Mouse (Mus musculus): ENCODE results near the gene Irf6. TPM values are rescaled to one million over a fixed set of nuclear protein-coding genes. Genes with fewer than 3 reads are reported as not detected.

The Irf6 gene
- total RNA-seq, 2 experiments from 2014 or later, result 1.4 to 2.6 TPM

DNA sequence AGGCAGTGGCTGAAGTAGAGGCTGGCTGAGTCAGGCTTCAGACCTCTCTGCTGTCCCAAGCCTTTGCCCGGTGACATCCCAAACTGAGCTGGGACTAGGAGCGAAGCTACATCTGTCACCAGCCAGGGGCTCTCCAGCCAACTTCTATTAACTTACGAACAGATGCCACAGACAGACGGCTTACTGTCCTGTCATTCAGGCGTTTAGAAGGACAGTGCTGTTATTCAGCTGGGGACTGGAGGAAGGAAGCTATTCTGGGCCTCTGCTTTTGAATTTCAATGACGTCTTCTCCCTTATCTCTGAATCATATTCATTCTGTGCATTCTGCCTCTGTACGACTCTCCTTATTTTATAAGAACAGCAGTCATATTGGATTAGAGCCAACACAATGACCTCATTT is 1.8 kb upstream of the Irf6 start:
- intact Hi-C loops (cut with DNase I), result no loop called here
- no peak for DNase-seq

DNA sequence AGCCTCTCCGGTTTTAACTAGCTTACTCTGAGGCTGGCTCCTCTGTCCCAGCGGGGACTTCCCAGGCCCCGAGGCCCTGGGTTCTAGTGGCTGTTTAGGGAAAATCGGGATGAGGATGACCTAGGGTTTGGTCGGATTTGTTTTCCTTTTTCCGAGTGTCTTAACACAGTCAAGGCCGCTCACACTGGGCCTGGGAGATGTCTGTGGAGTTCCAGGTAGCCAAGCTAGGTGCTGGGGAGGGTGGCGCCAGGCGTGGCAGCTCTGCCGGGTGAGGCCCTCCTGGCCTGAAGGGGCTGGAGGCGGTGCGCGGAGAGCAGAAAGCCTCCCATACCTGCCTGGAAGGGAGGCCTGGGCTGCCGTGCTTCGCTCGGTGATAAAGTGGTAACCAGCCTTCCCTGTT is 650 bp downstream of the Irf6 start:
- no peak for DNase-seq
- intact Hi-C loops (cut with DNase I), result no loop called here

GRCm38 (mm10) chr1:193156316-193157110 is 3.6 kb downstream of the Irf6 start:
- no peak for DNase-seq
- intact Hi-C loops (cut with DNase I), result no loop called here

GRCm38 (mm10) chr1:193157111-193157492 is 4.2 kb downstream of the Irf6 start:
- DNase-seq, result no peak
- intact Hi-C loops (cut with DNase I), result no loop called here

DNA sequence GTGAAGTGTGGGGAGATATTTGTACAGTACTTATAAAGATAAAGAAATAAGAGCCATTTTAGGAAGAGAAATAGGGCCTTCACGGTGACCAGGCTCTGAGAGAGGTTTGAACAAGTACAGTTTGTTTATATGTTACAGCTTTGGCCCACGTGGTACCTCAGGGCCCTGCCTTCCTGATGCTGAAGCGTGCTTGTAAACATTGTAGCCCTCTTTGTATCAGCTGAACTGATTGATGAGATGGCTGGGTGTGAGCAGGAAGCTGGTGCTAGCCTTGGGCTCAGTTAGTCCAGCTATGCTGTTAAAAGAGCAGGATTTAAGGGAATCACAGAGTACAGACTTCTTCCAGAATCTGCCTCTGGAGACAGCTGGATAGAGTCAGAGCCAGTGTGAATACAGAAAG is 6.3 kb downstream of the Irf6 start:
- no peak for DNase-seq
- intact Hi-C loops (cut with DNase I), result no loop called here

DNA sequence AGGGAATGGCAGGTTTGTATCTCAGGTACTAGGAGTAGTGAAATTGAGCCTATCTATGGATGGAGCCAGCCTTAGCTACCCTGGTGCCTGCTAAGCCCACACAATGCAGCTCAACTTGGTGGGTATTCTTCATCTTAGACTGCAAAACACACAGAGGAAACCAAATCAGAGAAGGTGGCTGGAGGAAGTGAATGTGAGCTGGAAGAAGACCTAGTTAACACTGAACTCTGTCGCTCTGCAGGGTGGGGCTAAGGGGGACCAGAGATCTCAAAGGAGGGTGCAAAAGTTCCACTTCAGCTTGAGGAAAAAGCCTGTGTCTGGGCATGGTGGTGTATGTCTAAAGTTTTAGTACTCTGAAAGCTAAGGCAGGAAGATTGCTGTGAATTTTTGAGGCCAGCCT is 6.7 kb downstream of the Irf6 start:
- DNase-seq, result no peak
- intact Hi-C loops (cut with DNase I), result no loop called here

DNA sequence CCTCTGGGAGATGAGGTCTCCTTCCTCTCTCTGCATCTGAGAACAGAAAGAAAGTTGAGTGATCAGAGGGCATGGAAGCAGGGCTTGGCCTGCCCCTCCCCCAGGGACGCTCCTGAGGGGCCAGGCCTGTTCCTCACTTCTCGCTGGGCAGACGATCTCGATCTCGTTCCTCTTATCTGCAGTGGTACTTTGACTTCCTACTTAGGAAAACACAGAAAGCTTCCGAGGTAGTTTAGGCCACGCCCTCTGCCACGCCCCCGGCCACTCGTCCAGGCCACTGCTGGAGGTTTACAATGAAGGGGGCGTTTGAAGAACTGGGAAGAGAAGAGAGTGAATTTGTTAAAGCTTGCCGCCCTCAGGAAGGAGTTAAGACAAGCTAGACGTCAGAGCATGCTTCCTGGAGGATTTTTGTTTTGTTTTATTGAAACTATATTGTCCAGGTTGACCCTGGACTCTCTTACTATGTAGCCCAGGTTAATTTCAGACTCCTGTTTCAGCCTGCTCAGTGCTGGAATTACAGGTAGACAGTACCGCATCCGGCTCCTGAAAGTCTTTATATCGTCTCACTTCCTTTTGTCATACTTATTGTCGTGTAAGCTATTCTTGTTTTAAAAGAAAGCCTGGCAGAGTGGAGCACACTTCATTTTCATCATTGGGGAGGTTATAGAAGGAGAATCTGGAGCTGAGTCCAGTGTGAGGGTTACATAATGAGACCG is 7.6 kb downstream of the Irf6 start:
- peak; percentile 26 to 60 for DNase-seq
- intact Hi-C loops (cut with DNase I), result no loop called here

- DNase-seq, result no peak
- intact Hi-C loops (cut with DNase I), result no loop called here
These were observed 14.8 kb downstream of the Irf6 start, which contains the start of gene A130010J15Rik for GRCm38 (mm10) chr1:193167746-193168145. Gene A130010J15Rik, plus strand, starts transcription at chr1:193168046.

DNA sequence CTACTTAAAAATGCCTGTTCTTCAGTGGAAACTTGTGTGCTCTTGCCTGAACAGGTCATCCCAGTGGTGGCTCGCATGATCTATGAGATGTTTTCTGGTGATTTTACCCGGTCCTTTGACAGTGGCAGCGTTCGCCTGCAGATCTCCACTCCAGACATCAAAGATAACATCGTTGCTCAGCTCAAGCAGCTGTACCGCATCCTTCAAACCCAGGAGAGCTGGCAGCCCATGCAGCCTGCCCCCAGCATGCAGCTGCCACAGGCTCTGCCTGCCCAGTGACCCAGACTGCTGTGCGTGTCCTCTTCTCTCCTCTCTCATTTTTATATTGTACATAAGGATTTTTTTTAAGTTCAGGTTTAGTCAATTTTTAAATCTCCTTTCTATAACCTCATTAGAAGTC is 16.3 kb downstream of the Irf6 start:
- intact Hi-C loops (cut with DNase I), result no loop called here
- no peak for DNase-seq

DNA sequence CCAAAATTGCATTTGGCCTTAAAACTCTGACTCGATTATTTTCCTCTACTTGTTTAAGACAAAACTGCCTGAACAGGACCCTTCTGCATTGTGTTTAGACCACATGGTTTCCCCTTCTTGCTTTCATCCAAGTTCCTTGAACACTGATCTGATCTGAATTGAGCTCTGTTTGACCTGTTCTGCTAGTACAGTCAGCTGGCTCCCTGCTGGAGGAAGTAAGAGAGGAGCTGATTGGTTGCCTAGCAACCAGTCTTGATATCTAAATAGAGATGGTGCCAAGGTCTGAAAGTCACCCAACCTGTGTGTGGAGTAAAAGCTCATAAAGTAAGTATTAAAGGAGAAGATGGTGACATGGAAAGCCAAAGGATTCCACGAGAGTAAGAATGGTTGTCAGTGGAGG is 16.9 kb downstream of the Irf6 start:
- intact Hi-C loops (cut with DNase I), result no loop called here
- no peak for DNase-seq

DNA sequence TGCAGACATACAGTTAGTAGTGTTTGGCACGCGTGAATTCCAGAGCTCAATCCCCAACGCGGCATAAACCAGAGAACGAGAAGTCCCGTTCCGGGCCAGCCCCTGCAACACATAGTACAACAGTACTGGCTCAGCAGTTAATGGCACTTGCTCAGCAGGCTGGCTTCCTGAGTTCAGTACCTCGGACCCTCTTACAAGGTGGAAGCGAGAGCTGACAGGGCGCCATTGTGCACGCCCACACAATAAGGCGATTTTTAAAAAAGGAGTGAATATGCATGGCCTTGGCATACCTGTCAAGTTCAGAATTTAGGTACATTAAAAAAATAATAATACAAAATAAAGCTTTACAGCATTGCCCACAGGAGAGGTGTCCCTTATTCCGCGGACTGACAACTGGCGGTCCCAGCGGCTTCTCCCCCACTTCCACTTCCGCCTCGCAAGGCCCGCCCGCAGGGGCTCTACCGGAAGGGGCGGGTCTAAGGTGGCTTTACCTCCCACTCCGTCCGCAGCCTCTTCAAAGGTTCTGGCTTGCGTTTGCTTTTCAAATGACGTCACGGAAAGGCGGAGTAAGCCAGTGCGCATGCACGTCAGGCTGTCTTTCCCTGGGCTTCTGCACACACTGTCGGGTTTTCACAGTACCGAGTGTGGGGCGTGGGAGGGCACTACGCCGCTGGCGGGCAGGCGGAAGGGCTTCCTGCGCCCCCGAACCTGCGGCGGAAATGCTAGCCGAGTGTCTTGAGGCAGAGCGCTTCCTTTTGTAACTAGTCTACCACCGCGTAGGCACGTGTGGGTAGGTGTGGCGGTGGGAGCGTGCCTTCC is 20.3 kb downstream of the Irf6 start:
- intact Hi-C loops (cut with DNase I), result loop anchor here (1.0 kb wide), 1 partner anchor 43 kb away; the partner anchor contains the start of gene Diexf
- peak; percentile 95 for DNase-seq

GRCm38 (mm10) chr1:193173810-193174129 is 20.9 kb downstream of the Irf6 start:
- intact Hi-C loops (cut with DNase I), result loop anchor here (1.0 kb wide), 1 partner anchor 43 kb away; the partner anchor contains the start of gene Diexf

GRCm38 (mm10) chr1:193174143-193174733 is 21.3 kb downstream of the Irf6 start:
- intact Hi-C loops (cut with DNase I), result no loop called here
- no peak for DNase-seq

More at GRCm38 (mm10) chr1:193173810-193174129, 20.9 kb downstream of the Irf6 start:
- no peak for DNase-seq

DNA sequence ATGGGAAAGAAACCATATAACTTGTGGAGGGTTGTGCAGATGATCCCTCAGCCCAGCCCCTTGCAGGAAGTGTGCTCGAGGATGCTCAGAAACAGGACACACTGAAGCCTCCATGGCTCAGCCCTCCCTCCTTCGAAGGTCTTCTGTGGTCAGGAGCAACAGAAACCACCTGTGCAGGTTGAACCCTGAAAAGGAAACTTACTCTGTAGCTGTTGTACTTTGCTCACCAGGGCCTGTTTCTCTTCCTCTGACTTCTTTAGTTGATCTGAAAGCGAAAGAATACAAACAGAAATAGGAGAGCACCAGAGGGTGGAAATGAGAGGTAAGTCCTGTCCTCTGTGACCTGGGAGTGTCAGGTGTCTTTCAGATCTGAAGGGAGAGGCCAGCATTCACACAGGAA is 28.2 kb downstream of the Irf6 start:
- intact Hi-C loops (cut with DNase I), result no loop called here
- DNase-seq, result no peak

GRCm38 (mm10) chr1:193188257-193188656 is 35.3 kb downstream of the Irf6 start:
- intact Hi-C loops (cut with DNase I), result no loop called here
- DNase-seq, result no peak

DNA sequence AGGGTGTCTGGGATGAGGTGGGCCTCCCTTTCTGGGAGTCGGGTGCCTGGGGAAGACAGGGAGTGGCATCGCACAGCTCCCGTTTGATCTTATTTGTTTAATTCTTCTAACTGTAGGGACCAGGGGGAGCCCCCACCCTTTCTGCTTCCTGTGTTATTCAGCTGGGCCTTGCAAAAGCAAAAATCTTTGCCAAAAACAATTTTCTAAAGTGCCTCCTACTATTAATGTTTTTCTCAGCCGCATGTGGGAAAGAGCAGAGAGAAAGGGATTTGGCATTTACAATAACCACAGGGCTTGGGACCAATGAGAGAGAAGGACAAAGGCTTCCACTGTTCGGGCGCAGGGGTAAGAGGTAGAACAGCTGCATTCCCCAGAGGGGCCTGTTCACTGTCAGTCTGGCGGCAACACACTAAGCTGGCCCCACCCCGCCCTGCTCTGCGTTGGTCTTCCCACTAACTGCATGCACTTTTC is 36.3 kb downstream of the Irf6 start:
- DNase-seq, result peak; percentile 63 to 69
- intact Hi-C loops (cut with DNase I), result no loop called here

- no peak for DNase-seq
- intact Hi-C loops (cut with DNase I), result no loop called here
These were observed 36.9 kb downstream of the Irf6 start for GRCm38 (mm10) chr1:193189771-193190170.

DNA sequence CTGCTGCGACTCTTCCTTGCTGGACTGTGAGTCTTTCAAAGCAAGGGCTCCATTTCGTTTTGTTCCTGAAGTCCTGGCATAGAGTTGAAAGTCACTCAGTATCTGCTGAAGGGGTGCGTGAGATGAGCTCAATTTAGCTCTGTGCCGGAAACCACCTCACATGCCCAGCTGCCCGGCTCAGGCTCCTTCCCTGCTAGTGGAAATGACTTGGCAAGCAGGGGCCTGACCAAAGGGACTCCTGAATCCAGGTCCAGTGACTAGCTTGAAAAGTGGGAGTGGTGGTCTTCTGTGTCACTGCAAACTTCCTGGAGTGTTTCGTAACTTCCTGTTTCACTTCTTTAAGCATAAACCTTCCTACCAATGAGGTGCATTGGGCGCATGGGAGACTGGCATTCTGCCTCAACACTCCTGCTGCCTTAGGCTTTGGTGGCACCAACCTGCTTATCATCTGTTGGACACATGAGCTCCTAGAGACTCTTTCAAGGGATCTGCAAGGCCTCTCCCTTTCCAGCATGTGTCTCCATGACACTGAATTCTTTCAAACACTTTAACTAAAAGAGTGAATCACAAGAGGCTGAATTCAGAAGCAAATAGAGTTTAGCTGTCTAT is 38.9 kb downstream of the Irf6 start:
- DNase-seq, result peak; percentile 28 to 38

DNA sequence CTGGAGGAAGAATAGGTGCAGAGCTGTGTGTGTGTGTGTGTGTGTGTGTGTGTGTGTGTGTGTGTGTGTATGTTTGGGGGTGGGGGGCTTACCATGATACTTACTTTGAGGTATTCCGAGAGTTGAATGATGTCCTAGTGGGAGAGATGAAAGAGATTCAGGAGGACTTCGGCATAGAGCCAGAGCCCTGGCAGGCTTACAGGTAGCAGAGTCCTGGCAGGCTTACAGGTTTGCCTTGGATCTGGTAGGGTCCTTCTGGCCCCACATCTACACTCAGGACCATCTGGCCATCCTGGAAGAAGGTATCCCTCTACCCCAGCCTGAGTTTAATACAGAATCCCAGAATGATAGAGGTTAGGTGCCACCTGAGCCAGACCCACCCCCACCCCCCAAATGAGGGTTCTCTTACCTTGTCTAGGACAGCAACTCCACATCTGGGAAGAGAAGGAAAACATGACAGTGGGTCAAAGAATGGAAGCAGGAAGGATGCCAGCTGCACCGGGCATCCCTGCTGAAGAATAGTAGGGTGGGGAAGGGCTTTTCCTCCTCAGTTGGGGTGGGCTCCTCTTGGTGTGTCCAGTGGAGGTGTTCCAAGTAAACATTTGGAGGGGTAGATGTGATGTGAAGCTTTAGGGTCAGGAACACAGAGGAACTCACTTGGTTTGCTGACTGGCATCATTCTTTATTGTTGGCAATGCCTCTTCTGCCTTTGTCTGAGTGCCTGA is 41.7 kb downstream of the Irf6 start:
- intact Hi-C loops (cut with DNase I), result no loop called here
- no peak for DNase-seq

More for the DNA sequence above, 38.9 kb downstream of the Irf6 start:
- intact Hi-C loops (cut with DNase I), result no loop called here
